Mouse (Mus musculus) adrenal gland (tissue): ENCODE measurements around the gene Cntfr.
"Not testable (repeated sequence)": the region's sequence is repeated elsewhere in the genome, so short reads cannot be mapped to it uniquely, and the experiment has no call there.

Experiments used
- intact Hi-C: fragments of 180-260 bp; cut with DNase I; formaldehyde crosslinking; loops from one replicate; pipeline ENCODE4 v1.15.1; 2025
- long read RNA-seq, 2 experiments: library from polyadenylated mRNA; unstranded; transcript quantifications; one replicate each; pipeline ENCODE4 v2.0.0; 2020; ENCODE audit warnings: borderline replicate concordance in 1 of 2; ENCODE audit not compliant: insufficient replicate concordance in 1 of 2

The Cntfr gene
- long read RNA-seq, experiment 1, result 0 reads
- long read RNA-seq, experiment 2, partial matches to known transcripts, result 0 of 1 reads
- long read RNA-seq, experiment 2, other reads (novel, unspliced or antisense), result 1 of 1 reads

DNA sequence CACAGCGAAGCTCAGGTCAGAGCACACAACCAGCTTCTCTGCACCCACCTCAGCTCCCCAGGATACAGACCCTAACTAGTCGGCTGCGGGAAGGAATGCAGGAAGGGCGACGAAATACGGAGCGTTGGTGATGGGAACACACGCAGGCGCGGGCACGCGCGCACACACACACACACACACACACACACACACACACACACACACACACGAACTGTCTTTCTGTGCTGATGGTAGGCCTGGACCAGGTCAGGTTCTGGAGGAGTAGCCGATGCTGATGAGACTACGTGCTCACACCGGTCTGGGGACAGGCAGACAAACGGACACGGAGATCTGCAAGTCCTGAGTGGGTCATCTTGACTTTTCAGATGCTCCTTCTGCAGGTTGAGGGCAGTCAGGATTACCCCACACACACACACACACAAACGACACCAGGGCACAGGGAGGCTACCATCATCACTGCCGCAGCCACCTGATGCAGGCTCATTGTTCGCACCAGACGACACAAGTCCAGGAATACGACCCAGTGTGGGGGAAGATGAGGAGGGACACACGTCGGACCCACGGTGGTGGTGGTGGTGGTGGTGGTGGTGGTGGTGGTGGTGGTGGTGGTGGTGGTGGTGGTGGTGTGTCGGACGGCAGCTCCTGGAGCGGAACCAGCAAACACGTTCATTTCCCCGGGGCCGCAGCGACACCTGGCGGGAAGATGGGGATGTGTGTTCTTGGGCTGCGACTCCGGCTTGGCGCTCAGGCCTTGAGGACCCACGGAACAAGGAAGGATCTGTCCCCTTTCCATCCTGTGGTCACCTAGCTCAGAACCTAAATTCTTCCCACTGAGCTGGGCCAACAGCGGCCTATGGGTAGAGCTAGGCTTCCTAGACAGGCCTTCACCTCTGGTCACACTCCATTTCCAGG lies at the start of gene Cntfr:
Gene Cntfr (minus strand): TSS at position 160 of the 912 bp plus-strand sequence.
- intact Hi-C loops, result not testable (repeated sequence)

DNA sequence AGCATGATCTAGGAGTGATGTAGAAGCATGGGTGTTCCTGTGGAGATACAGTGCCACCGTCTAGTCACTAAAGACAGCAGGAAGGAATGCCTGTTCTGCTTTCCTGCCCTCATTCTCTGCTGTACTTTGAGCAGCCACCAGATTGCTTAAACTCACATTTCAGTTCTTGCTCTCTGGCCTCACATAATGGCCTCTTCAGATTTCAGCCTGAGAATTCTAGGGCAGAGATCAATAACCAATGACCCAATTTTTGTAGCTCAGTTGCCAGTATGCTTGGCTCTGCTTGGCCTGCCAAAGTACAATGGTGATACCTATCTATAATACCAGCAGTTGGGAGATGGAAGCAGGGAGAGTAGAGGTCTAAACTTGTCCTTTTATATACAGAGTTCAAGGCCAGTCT lies 48.1 kb upstream of the Cntfr start:
- intact Hi-C loops, result no loop called here

DNA sequence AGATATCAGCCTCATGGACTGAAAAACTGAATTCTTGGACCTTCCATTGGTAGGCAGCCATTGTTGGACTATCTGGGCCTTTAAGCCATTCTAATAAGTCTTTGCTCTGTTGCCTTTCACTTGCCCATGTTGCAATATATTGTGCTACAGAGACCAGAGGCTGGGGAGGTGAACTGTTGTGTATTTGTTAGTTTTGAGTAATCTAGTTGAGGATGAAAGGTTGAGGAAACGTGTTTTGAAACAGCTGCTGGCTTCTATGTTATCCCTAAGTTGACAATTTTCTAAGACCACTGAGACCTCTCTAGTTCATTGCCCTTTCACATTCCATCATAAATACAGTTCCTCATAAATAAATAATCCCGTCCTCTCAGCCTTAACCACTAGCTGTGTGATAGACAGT lies 47.2 kb upstream of the Cntfr start:
- intact Hi-C loops, result no loop called here

DNA sequence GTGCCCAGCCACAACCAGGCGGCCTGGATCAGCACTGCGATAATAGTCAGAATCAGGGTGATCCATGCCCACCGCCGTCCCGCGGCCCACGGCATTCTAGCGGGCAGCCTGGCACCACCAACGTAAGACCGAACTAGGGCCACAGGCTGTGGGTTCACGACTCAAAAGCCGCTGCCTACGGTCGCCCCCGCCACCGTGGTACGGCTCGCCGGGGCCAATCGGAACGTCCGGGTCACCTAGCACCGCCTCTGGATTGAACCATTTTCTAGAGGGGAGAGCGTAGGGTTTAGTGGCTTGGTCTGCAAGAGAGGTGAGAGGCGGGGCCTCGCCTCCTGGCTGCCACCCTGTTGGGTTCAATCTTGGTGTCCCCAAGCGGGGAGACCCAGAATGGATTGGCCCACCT lies 44.3 kb upstream of the Cntfr start:
- intact Hi-C loops, result no loop called here

DNA sequence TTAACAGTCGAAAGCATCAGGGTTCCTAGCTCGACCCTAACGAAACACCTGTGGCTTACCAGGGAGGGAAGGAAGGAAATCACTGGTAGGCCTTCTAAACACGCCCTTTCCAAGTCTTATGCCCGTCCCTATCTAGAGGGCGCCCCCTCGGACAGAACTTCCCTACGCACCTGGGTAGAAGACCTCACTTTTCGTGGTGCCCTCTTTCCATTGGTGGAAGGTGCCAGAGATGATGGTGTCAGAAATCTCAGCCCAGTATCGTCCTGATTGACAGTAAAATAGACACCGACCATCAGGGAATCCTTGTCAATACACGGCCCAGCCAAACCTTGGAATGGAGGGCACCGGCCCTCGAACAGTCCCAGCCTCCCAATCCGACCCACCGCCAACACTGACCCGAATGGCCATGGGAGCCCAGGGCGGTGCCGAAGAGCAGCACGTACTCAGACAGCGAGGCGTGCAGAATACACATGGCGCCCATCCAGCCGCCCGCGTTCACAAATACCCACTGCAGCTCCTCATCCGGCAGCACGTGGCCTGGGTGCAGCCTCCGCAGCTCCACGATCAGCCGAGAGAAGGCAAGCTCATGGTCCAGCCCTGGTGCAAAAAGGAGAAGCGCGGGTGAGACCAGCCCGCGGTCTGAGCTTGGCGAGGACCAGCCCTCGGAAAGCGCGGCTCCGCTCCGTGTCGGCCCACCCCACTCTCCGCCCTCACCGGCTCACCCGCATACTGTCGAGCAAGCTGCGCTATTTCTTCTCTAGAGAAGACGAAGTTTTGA lies 43.7 kb upstream of the Cntfr start:
- intact Hi-C loops, result no loop called here

DNA sequence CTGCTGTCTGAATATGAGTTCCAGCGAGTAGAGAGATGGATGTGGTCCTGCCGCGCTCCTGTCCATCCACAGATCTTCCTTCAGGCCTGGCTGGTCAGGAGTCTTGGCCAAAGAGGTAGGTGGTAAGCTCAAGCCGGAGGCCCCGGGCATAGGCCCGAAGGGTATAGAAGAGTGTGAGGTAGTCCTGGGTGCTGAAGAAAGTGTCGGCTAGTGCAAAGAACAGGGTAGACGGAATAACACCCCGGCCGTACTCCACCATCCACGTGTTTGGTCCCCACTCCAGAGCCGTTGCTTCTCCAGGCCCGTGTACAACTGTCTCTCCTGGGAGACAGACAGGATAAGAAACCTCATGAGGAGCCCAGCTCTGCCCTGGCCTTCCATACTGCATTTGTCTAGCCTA lies 42.4 kb upstream of the Cntfr start:
- intact Hi-C loops, result no loop called here

DNA sequence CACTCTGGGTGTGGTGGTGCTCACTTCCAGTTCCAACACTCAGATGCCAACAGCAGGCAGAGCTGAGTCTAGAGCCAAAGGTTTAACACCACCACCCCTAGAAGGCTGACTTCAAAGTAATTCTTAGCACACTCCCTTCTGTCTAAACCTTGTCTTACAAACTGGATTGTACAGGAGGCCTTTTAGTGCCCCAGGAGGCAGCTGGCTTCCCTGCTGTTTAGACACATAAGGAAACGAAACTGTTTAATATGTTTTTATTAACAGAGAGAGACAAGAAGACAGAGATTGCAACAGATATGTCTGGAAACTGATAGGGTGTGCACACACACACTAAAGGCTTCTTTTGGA lies 41.3 kb upstream of the Cntfr start:
- intact Hi-C loops, result no loop called here

DNA sequence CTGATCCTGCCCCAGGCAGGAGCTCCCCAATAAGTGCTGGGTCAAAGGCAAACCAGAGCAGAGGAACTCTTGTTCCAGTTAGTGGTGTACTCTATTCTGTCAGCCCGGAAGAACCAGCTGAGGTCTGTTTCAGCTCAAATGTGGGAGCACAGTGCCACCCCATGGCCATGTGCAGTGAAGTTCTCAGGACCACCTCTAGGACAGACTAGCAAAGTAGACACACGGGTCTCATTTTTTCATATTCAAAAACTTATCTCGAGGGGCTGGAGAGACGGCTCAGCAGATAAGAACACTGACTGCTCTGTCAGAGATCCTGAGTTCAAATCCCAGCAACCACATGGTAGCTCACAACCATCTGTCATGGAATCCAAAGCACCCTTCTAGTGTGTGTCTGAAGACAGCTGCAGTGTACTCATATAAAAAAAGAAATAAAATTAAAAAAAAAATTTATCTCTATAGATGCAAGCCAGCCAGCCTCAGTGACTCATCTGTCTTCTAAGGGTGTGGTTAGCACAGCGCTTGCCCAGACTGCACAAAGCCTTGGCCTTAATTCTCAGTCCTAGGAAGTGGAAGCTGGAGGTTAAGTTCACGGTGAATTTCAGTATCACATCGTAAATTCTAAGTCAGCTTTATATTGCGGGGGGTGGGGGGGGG lies 40.8 kb upstream of the Cntfr start:
- intact Hi-C loops, result loop anchor here (2.0 kb wide), 1 partner anchor 23 kb away; no protein-coding TSS in a partner anchor

DNA sequence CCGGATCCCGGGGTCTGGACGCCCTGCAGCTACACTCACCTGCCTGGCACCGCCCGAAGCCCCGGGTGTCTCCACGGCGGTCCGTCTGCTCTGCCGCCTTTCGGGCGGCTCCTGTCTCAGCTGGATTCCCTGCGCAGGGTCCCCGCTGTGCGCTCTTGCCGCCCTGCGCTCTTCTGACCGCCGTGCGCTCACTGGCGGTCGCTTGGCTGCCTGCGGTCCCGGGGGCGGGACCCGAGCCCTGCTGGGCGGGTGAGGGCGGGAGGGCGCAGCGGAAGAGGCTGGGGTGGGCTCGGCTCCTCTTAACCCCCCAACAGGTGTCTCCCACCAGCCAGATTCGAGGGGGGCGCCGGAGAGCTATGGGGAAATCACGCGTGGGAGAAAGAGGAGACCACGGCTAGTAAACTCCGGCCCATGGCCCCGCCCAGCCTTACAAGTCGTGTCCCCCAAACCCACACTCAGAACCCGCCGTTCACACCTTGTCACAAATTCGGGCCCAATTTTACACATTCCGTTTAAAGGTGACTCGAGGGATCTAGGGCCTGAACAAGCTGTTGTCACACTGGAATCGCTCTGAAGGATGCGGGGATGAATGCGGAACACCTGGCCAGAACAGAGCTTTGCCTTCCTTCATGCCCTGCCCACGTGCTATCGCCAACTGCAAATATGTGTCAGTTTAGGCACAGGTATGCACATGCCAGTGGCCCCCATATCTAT lies 34.3 kb upstream of the Cntfr start, which contains the start of gene Arid3c:
Gene Arid3c (minus strand): TSS at position 91 of the 714 bp plus-strand sequence.
- intact Hi-C loops, result no loop called here

DNA sequence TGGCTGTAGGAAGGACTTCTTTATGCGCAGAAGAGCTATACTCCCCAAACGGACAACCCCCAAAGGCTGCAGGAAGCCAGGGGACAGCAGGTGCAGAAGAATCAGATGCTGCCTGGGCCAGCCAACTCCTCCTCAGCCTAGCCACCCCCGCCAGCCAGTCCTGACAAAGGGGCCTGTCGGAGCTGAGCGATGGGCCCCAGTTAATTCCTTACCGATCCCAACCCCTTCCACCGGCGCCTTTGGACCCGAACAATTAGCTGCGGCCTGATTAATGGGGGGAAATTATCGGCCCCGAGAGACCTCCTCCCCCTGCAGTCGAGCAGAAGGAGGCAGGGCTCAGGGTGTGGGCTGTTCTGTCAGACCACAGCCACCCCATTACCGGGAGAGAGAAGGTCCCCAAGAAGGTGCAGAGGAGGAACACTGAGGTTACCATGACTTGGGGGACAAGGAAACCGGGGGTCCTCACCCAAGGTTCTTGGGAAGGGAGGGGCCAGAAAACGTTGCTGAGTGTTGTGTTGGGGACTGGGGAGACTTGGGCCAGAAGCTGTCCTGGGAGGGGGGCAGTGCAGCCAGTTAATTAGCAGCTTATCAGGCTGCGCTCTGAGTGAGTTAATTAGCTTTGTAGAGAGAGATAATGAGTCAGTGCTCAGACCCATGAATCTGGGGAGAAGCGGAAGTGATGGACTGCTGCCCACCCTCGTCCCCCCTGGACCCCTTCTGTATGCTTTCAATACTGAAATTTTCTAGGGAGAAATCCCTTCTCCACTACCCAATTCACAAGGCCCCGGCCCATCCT lies 30.1 kb upstream of the Cntfr start:
- intact Hi-C loops, result no loop called here

DNA sequence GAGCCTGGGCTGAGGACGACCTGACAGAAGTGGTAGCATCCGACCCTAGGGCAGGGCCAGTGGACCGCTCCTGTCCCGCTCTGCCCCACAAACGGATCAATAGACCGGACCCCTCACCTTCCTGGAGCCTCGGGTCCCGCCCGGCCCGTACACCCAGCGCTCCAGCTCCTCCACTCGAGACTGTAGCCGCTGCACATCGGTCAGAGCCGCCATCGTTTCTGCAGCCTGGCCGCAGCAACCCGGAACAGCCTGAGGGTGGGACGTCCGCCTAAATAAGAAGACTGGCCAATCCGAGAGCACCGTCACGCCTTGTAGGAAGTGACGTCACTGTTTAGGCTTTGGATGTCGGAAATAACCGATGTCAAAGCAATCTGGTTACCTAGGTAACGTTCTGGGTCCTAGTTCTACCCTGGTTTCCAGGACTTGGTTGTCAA lies 26.0 kb upstream of the Cntfr start, which contains the start of gene Dctn3:
Gene Dctn3 (minus strand): TSS at position 253 of the 434 bp plus-strand sequence.
- intact Hi-C loops, result no loop called here

DNA sequence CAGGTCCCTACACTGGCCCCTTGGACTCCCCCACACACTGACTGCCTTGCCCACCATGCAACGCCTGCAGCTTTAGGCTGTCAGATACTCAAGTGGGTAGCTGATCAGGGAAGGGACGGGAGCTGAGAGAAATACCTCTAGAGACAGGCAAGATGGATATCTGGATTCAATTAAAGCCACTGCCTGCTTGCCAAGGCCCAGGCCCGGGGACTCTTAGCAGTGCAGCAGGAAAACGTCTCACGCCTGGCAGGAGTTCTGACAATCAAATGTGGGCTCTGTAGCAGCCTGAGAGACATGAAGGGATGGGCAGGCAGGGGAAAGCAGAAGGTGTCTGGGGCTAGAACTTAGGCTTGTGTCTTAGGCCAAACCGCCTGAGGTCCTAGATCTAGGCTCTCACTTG lies 19.9 kb upstream of the Cntfr start:
- intact Hi-C loops, result no loop called here

DNA sequence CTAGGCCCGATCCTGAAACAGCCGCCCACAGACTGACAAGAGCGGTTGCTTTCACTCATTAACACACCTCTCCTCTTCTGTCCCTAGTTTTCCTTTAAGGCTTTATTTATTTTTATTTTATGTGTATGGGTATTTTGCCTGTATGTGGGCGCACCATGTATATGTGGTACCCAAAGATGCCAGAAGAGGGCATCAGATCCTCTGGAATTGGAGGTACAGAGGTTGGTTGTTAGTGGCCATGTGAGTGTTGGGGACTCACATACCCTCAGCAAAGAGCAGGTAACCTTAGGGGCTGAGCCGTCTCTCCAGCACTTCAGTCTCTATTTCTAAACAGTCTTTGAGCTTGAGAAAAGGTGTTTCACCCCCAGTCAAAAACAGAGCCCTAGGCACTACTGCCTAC lies 18.7 kb upstream of the Cntfr start:
- intact Hi-C loops, result loop anchor here (2.0 kb wide), 1 partner anchor 21 kb away; no protein-coding TSS in a partner anchor

DNA sequence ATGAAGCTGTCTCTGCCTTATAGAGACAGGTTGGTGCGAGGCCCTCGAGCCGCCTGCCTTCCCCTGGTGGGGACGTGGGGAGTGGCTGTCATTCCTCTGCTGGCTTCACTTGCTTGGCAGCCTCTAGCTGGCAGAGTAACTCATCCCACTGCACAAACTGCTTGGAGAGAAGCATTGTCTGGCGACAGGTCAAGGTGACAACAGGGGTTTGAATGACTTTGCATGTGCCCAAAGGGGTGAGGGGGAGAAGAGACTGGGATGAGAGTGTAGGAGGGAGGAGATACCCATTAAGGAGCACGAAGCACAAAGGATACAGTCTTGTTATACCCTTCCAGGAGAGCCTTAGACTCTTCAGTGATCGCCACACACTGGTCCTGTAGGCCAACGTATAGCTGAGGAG lies 18.2 kb upstream of the Cntfr start:
- intact Hi-C loops, result loop anchor here (2.0 kb wide), 1 partner anchor 22 kb away; no protein-coding TSS in a partner anchor

DNA sequence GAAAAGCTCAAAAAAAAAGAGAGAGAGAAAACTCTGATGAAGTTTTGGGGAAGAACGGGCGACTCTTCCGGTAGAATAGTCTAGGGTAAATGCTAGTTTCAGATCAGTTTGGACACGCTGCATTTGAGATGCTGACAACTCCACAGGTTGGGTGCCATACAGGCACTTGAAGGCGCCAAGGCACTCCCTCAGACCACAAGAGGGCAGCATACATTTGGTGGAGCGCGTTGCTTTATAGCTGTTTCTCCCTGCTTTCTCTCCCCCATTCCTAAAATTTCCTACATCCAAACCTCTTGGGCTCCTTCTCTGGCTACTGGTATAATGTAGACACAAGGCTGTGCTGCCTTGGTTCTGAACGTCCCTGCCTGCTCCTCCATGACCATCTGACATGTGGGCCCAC lies 17.4 kb upstream of the Cntfr start:
- intact Hi-C loops, result loop anchor here (2.0 to 5.0 kb wide), 2 partner anchors 23 to 147 kb away; partner anchors contain the start of genes Dnaic1 and Fam219a

DNA sequence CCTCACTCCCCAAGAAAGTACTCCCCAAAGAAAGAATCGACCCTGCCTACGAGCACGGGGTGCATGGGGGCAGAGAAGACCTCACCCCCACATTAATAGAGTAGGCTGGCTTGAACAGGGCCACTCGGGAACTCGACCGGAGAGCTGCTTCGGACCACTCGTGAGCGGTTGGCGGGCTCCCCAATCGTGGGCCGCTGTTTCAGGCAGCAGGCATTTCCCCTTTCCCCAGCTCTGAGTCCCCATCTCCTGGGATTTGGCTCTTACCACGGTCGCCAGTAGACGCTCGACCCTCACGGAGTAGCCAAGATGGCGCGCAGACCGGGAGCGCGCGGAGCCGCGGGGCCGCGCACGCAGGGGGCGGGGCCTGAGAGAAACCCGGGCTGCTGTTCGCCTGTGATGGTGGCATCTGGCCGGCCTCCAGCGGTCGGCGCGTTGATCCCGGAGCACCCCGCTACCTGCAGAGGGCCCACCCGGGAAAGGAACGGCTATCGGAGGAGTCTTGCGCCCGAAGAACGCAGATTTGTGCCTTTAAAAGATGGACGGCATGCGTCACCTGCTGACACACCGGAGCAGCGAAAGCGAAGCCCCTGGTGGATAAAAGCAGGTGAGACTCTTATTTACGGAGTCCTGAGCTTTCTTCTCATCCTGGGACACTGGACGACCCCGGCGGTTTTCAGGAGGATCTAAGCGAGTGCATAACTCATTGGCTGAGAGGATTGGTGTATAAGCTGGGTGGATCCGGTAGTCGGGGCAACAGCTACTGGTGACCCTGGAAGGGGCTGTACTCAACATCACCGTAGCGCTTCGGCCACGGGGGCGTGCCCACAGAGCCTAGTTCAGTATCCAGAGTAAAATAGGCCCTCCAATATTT lies 16.5 kb upstream of the Cntfr start, which contains the start of gene Rpp25l:
Gene Rpp25l (minus strand): TSS at position 338 of the 871 bp plus-strand sequence.
- intact Hi-C loops, result loop anchor here (2.0 to 5.0 kb wide), 2 partner anchors 23 to 146 kb away; partner anchors contain the start of genes Dnaic1 and Fam219a

DNA sequence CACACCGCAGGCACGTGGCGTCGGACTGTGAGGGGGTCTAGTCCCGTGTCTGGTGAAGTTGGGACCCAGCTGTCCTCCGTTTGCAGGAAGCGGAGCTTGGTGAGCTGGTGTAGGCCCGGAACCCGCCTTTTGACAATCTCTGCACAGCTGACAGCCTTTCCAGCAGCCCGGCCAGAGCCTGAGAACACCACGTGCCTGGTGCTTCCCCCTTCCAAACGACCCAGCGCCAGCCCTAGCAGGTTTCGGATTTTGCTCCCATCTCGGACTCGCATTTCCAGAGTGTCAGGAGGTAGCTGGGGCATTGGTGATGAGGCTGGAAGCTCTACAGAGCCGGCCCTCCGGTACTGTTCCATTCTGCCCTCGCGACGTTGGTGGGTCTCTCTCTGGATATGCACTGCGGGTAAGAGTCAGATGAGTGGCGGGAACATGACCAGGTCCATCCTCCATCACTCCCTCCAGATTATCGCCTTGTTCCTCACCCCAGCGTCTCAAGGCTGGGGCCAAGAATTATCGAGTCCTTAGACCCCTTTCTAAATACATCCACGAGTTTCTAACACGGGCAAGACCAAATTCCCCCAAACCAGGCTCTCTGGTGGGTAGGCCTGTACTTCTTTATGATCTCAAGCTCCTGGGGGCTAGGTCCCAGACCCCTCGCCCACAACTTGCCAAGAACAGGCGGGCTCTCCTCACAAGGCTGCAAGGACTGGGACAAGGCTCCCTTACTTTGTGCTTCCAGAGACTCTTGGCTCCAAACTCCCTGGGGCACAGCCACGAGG lies 15.7 kb upstream of the Cntfr start:
- intact Hi-C loops, result loop anchor here (5.0 kb wide), 1 partner anchor 145 kb away; the partner anchor contains the start of genes Dnaic1 and Fam219a
